Mouse (Mus musculus): ENCODE measurements at regions not wholly inside any gene's neighbourhood (a gene's known extent, or its start where the extent isn't known, plus 50 kb on each side); places are given as distances from the start of the nearest gene placed in this dataset.

DNA sequence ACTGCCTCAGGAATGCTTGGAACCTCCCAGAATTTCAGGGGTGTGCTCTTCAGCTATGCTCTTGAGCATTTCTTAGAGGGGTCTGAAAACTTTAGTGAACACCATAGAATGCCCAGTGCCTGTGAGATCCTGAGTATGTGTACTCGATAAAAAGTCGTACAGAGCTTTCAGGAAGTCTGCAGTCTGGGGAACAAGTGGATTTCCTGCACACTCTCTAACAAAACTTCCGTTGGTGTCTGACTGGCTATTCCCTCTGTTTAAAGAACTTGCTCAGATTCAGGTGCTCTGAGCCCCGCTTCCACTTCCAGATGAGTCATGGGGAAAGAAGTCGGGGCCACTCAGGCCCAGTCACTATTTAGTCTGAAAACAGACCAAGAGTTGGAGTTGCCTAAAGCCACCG is 155.5 kb downstream of the Pfkfb3 start:
- in situ Hi-C loops (cut with MboI; ENCODE audit: low pct_ligation_motif_present, low pct_unique_long_range_greater_than_20kb, low sequenced_read_pairs), result no loop called here
- no peak for TF ChIP-seq GABPA (IDR thresholded peaks at IDR 0.05; ENCODE audit: insufficient replicate concordance, low read depth, low read length)
- TF ChIP-seq NRF1 (IDR thresholded peaks at IDR 0.05; ENCODE audit: low read depth, low read length), result no peak
- TF ChIP-seq SMC3 (IDR thresholded peaks at IDR 0.05; ENCODE audit: low read depth, low read length), result no peak
- TF ChIP-seq TCF12 (IDR thresholded peaks at IDR 0.05; ENCODE audit: low read depth, low read length), result no peak
- TF ChIP-seq CTCF (conservative IDR thresholded peaks at IDR 0.05 in 1 of 2, IDR thresholded peaks at IDR 0.05 in 1 of 2; ENCODE audit: low read depth in 2 of 2, low read length in 2 of 2), result no peak
- no peak for TF ChIP-seq UBTF (IDR thresholded peaks at IDR 0.05; ENCODE audit: low read depth, low read length)
- no peak for TF ChIP-seq IRF4 (IDR thresholded peaks at IDR 0.05; ENCODE audit: low read depth, low read length)

GRCm38 (mm10) chr2:11396835-11397234 is 157.0 kb downstream of the Pfkfb3 start:
- no peak overlapping the region for H3K4me3 ChIP-seq (replicated peaks in 1 of 3; ENCODE audit: low read depth in 2 of 3, low read length in 2 of 3, poor library complexity in 1 of 3)
- H3K4me2 ChIP-seq (ENCODE audit: insufficient read depth, low read depth, poor library complexity, severe bottlenecking), result no peak overlapping the region
- no peaks in the 10 kb centered on the region for H3K79me2 ChIP-seq (replicated peaks; ENCODE audit: control insufficient read depth, extremely low read depth, insufficient read depth, poor library complexity, severe bottlenecking)
- no peak for DNase-seq (ENCODE audit: extremely low read depth)
- dilution Hi-C loops (cut with MboI; ENCODE audit: extremely low pct_ligation_motif_present, extremely low pct_unique_long_range_greater_than_20kb, low sequenced_read_pairs), result no loop called here
- no peaks in the 10 kb centered on the region for H3K36me3 ChIP-seq (replicated peaks in 1 of 2; ENCODE audit: control insufficient read depth in 1 of 2, insufficient read depth in 1 of 2, low read length in 1 of 2)
- H3K27me3 ChIP-seq (replicated peaks), result no peaks in the 10 kb centered on the region
- TF ChIP-seq NRF1 (IDR thresholded peaks at IDR 0.05; ENCODE audit: low read depth, low read length) (no peak), ETS1 (conservative IDR thresholded peaks at IDR 0.05; ENCODE audit: low read depth, low read length) (no peak), ZNF384 (IDR thresholded peaks at IDR 0.05; ENCODE audit: low read depth, low read length) (no peak), ELF1 (IDR thresholded peaks at IDR 0.05; ENCODE audit: low read depth, low read length) (no peak), JUND (conservative IDR thresholded peaks at IDR 0.05; ENCODE audit: low read depth, low read length) (no peak), SMC3 (IDR thresholded peaks at IDR 0.05; ENCODE audit: low read depth, low read length) (peak; percentile 34), NELFE (IDR thresholded peaks at IDR 0.05; ENCODE audit: low read depth, low read length) (no peak), CTCF (conservative IDR thresholded peaks at IDR 0.05 in 1 of 2, IDR thresholded peaks at IDR 0.05 in 1 of 2; ENCODE audit: low read depth in 2 of 2, low read length in 2 of 2) (0 out of 4 replicates have a peak, but pooled peaks of 1 of the 2 experiments have one; percentile 30), CHD1 (IDR thresholded peaks at IDR 0.05; ENCODE audit: low read depth, low read length) (no peak), ZKSCAN1 (IDR thresholded peaks at IDR 0.05; ENCODE audit: borderline replicate concordance, low read depth, low read length) (no peak), KAT2A (IDR thresholded peaks at IDR 0.05; ENCODE audit: insufficient replicate concordance, low read length) (no peak), RCOR1 (conservative IDR thresholded peaks at IDR 0.05; ENCODE audit: low read depth, low read length) (no peak), HCFC1 (IDR thresholded peaks at IDR 0.05; ENCODE audit: low read depth, low read length) (no peak), ZMIZ1 (IDR thresholded peaks at IDR 0.05; ENCODE audit: low read depth, low read length) (no peak), MEF2A (IDR thresholded peaks at IDR 0.05; ENCODE audit: borderline replicate concordance, low read depth, low read length) (no peak), POLR2A (IDR thresholded peaks at IDR 0.05; ENCODE audit: low read depth, low read length) (no peak), MYC (IDR thresholded peaks at IDR 0.05; ENCODE audit: low read depth, low read length) (no peak)
- H3K9ac ChIP-seq (ENCODE audit: insufficient read depth, low read depth), result no peak overlapping the region
- no peaks in the 10 kb centered on the region for H3K9me3 ChIP-seq (replicated peaks; ENCODE audit: low read length)
- in situ Hi-C loops (cut with MboI; ENCODE audit: low pct_ligation_motif_present, low pct_unique_long_range_greater_than_20kb, low sequenced_read_pairs), result no loop called here
- no peak overlapping the region for H3K27ac ChIP-seq (ENCODE audit: insufficient read depth, low read depth)
- H3K4me1 ChIP-seq (ENCODE audit: control insufficient read depth in 1 of 2, insufficient read depth in 2 of 2), result peaks cover 0 to 16% of the 10 kb centered on the region in 2 experiments; a peak in 2 of 4 replicates

More for the DNA sequence above, 155.5 kb downstream of the Pfkfb3 start:
- Histone ChIP-seq H3K36me3 (replicated peaks in 1 of 2; ENCODE audit: control insufficient read depth in 1 of 2, insufficient read depth in 1 of 2, low read length in 1 of 2) (no peaks in the 10 kb centered on the region), H3K79me2 (replicated peaks; ENCODE audit: control insufficient read depth, extremely low read depth, insufficient read depth, poor library complexity, severe bottlenecking) (no peaks in the 10 kb centered on the region), H3K4me1 (ENCODE audit: control insufficient read depth in 1 of 2, insufficient read depth in 2 of 2) (peaks cover 0 to 22% of the 10 kb centered on the region in 2 experiments; a peak in 2 of 4 replicates), H3K4me3 (replicated peaks in 1 of 3; ENCODE audit: low read depth in 2 of 3, low read length in 2 of 3, poor library complexity in 1 of 3) (no peak overlapping the region), H3K9me3 (replicated peaks; ENCODE audit: low read length) (no peaks in the 10 kb centered on the region), H3K27me3 (replicated peaks) (no peaks in the 10 kb centered on the region), H3K4me2 (ENCODE audit: insufficient read depth, low read depth, poor library complexity, severe bottlenecking) (no peak overlapping the region), H3K27ac (ENCODE audit: insufficient read depth, low read depth) (no peak overlapping the region), H3K9ac (ENCODE audit: insufficient read depth, low read depth) (no peak overlapping the region)
- DNase-seq (ENCODE audit: extremely low read depth), result no peak
- dilution Hi-C loops (cut with MboI; ENCODE audit: extremely low pct_ligation_motif_present, extremely low pct_unique_long_range_greater_than_20kb, low sequenced_read_pairs), result no loop called here

All from CH12.LX (cell line).